Mouse (Mus musculus) mouse trophoblast stem cell (cell line): ENCODE data around the gene Kcnip2.

Experiments used
- in situ Hi-C, 2 experiments: fragments of 300-500 bp; cut with MseI, MboI; formaldehyde crosslinking; loops; 2 replicates in 1 of 2; 3 replicates in 1 of 2; pipeline ENCODE4 v1.15.1; 2025

Kcnip2 gene

DNA sequence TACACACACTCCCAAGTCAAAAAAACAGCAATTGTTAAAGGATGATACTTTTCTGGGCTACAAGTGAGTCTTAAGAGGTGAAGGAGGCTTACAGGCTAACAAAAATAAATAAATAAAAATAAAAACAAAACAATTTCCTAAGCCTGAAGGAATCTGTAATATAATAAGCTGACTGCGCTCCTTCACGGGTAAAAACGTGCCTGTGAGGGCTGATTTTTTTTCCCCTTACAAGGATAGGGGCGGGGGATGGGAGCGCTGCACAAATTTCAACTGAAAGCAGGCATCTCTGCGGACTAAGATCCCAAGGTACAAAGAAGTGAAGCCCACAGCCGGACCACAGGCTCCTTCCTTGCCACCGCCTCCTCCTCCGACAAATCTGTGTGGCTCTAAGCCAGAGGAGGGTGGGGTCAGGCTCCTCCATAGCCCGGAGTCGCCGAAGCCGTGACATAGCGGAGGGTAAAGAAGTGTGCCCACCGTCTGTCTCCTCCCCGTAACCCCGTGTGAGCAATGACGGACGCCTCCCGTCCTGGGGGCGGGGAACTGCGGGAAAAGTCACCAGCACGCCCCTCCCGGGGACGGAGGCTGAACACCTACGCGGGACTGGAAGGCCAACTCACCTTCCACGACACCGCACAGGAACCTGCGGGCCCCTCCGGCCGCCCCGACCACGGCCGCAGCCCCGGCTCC lies 33.4 kb downstream of the Kcnip2 start:
- in situ Hi-C loops, result no loop called here

DNA sequence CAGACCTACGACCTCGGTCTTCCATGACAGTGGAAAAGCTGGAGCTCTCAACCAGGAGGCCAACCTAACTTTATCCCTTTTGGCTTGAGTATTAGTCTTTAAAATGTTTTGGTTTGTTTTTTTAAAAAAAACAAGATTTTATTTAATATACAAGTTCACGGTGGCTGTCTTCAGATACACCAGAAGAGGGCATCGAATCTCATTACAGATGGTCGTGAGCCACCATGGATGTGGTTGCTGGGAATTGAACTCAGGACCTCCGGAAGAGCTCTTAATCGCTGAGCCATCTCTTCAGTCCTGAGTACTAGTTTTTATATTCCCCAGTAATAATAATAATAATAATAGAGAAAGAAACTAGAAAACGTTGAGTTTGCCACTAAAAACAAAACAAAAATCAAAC lies 34.2 kb downstream of the Kcnip2 start:
- in situ Hi-C loops, result no loop called here

DNA sequence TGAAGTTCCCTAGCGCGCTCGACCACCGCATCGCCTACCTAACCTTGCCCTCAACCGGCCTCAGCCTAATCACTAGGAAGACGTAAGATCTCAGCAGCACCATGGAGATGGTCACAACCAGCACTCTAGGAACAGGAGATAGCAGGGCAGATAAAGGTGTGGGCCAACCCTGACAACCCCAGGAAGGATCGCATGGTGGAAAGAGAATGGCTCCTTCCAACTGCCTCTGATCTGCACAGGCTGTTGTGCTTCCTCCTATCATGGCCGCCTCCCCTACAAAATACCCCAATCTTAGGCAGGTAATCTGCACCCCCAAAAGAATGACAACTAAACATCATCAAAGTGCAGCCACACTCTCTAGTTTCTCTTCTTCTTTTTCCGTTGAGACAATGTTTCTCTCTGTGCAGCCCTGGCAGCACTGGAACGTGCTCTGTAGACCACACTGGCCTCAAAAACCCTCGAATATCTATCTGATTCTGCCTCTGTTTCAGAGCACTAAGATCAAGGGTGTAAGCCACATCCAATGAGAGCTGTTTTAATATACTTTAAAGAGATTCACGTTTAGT lies 35.4 kb downstream of the Kcnip2 start:
- in situ Hi-C loops, result no loop called here

DNA sequence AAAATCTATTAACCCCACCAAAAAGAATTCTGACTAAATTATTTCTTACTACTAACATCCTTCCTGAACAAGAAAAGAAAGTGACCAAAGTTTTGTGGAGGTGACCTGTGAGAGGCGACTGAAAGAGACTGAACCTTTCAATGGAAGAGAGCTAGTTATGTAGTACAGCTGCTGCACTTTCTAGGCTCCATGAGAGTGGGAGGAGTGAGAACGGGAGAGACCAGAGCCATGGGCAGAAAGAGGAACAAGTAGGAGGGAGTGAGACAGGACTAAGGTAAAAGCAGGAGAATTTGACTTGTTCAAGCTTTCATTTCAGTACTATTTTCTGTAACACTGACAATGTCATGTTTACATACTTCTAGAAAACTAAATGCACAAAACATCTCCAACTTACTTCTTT lies 40.4 kb downstream of the Kcnip2 start:
- in situ Hi-C loops, result no loop called here

DNA sequence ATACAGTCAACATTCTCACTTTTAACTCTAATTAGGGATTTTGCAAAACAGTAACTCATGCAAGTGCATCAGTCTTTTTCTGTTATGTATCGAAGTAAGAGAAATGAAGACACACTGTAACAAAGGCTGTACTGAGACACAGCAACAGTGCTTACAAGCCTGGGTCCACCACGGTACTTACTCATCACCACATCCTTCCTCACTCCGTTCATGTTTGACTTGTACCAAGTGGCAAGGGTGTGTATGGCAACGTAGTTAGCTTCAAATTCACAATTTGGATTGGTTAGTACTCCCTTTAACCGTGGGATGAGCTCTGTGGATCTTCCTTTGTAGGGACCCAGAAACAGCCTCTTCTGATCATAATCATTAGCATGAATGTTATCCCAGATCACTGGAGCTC lies 44.4 kb downstream of the Kcnip2 start:
- in situ Hi-C loops, result no loop called here

DNA sequence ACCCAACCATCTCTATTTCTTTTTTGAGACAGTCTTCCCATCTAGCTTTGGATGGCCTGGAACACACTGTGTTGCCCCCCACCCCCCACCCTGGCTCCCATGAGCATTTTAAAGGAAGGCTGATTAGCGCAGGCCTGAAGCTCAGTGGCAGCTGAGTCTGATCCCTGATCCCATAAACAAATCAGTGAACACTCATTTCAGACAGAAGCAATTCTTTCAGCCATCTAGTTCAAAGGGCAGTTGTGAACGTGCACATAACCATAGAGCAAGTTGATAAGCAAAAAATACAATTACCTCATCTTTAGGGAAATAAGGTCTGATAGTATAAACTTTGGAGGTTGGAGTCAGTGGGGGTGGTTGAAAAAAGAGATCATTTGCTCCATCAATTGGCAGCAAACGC lies 55.1 kb downstream of the Kcnip2 start:
- in situ Hi-C loops, result no loop called here

DNA sequence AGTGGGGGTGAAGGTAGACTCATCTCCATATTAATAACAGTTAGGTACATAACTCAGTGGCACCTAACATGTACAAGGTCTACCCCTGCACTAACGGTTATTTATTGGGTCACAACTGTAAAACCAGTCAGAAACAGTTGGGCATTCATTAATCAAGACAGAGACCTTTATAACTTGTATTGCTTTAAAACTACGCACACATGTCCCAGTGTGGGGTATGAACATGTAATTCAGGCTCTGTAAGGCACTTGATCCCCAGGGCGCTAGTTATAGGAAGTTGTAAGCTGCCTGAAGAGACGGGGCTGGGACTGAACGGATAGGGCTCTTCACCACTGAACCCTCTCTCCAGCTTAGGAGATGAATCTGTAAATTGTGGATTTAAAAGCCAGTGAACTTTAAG lies 57.2 kb downstream of the Kcnip2 start:
- in situ Hi-C loops, result no loop called here

DNA sequence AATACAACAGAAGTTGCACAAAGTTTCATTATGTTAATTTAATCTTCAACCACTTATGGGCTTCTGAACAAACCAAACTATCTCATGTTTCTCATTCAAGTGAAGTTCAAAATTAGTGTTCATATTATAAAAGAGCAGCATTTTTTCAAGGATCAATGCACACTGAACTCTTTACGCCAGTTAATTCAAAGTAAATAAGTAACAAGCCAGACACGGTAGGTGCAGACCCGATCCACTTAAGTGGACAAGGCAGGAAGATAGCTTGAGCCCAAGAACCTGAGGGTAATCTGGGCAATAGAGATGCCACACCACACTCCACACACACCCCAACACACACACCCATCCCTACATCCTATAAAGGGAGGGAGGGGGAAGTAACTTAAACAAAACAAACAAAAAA lies 62.3 kb downstream of the Kcnip2 start:
- in situ Hi-C loops, result no loop called here

DNA sequence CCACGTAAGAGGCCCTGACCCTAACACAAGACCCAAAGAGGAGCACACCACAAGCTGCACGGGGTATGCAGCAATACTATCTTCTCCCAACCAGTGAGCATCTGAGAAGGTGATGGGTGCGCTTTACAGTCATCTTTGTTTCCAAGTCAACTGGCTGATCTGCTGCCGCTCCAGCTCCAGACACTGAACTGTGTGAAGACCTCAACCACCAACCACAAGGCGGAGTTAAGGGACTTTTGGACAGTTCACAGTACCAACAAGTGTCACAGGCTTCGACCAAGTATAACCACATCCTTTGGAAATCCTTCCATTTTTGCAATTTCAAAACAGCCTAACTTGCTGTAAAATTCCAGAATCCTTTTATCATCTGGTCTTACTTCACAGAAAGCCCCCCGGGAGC lies 64.0 kb downstream of the Kcnip2 start:
- in situ Hi-C loops, result no loop called here

DNA sequence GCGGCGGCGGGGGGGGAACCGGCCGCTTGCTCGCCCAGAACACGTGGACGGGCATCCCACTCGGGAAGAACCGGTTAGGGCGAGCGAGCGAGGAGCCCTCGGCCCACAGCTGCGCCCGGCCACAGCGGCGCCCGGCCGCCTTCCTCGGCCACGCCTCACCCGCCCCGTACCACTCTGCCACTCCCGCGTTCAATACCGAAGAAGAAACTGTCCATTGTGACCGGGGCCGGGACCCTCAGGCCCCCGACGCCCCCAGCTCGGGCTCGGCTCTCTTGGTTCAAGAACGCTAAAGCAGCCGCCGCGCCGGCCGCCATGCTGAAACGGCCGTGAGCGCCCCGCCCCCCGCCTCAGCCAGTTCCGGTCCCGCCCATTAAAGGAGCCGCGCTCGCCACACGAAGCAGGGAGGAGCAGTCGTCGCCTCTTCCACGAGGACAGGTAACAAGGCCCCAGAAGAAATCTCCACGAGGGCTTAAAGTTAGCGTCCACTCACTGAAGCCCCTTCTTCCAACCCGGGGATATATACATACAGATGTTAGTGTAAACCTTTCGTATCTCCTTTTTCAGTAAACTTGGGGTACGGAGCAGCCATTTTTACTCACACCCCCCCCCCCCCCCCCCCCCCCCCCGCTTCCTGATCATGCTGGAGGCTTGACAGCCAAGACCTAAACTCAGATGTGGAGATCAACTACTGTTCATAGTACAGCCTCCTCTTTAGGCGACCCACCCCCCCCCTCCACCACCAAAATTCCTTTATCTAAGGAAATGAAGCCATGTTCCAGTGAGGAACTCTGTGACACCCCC lies 66.4 kb downstream of the Kcnip2 start, which contains the start of gene Npm3:
Gene Npm3 (minus strand): TSS at position 349 of the 801 bp plus-strand sequence.
- in situ Hi-C loops, result loop anchor here (10.0 kb wide), 1 partner anchor 175 kb away; no protein-coding TSS in a partner anchor

DNA sequence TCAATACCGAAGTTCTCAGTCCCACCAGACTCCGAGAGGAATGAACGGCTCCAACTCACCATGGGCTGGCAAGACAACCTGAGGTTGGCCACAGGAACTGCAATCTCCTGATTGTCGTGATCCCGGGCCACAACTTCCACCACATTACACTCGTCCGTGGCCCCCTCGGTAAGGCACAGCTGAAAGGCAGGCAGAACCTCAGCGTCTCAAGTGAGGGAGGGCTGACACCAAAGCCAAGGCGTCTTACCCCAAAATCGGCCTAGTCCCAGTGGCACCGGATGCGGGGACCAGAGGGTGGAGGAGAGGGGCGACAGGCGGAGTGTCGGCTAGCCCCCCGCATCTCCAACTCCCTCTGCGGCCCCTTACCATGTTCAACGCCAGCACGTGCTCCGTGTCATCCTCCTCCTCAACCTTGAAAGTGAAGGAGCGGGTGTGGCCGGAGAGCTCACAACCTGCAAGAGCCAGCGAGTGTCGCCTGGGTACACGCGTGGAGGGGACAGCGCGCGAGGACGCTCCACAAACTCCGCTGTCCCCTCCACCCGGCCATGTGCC lies 67.1 kb downstream of the Kcnip2 start:
- in situ Hi-C loops, result loop anchor here (10.0 kb wide), 1 partner anchor 174 kb away; no protein-coding TSS in a partner anchor

DNA sequence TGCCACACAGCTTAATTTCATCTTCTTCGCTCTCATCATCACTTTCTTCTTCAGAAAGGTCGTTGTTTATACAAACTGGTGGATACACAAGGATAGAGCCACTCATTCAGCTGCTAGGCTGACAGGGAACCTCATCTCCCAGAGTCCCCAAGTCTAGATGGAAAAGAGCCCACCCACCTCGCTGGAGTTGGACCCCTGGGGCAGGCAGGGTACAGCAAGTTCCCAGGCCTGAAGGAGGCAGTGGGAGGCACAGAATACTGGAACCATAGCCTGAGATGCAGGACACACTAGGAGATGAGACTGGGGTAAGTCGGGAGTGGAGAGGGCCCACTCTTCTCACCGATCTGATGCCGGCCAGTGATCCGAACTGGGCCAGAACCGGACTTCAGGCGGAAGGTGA lies 67.7 kb downstream of the Kcnip2 start:
- in situ Hi-C loops, result loop anchor here (10.0 kb wide), 1 partner anchor 173 kb away; no protein-coding TSS in a partner anchor

DNA sequence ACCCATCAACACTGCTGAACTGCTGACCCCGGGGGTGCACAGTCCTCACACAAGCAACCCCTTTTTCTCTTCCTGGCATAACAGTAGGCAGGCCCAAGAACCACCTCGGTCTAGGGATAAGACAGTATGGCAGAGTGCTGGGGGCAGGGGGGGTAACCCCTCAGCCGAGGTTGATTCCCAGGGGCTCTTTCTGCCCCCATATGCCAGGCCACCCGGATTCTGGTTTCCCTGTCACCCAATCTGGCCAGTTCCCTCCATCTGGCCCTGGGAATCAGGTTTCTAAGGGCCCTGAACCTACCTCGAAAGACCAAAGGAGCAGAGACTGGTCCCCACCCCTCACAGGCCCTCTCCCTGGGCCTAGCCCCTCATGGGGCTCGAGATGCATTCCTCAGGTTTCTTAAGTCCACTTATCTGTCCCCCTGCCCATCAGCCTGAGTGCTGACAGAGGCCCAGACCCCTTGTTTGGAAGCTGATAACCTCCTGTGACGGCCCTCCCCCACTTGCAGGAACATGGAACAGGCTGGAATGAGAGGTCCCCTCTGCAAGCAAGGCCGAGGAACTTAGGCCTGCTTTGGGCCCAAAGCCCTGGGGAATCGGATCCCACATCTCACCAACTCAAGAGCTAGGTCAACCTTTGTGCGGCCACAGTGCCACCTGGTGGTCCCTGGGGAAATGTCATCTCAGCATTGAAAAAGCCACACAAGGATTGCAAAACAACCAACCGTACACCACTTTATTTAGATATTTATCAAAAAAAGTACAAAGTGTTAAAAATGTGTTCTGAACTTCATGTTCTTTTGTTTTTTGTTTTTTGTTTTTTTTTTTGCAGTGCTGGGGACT lies 68.6 kb downstream of the Kcnip2 start:
- in situ Hi-C loops, result loop anchor here (10.0 kb wide), 1 partner anchor 172 kb away; no protein-coding TSS in a partner anchor

DNA sequence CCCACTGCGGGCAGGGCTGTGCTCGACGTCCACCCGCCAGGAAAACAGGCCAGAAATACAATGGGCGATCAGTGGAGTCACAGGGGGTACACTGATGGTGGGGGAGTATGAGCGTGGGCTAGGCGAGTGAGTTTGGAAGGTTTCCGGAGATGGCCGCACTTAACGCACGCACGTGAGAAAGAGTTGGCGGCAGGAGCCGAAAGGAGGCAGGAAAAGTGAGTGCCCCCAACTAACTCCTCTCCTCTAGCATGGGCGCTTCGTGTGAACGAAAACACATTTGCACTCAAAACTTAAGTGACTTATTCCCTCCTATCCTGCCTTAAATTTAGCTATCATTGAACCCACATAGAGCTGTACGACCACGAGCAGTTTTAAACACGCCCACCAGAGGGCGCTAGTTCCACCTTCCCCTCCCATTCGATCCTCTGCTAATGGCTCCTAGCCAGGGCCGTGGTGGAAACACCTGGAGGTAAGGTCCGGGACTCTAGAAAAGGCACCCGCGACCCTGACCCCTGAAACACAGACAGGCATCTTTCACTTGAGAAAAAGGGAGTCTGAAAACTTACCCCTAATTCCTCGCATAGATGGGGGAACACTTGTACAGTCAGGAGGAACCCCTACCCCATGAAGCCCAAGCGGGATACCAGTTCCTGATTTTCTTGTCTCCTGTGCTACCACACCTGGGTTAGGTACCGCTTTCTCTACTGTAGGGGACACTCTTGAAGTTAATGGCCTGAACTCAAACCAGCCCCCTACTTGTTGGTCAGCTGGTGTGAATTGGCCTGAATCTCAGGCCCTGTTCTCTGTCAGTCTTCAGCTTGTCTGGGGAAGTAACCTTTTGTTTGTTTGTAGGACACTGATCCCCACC lies 69.5 kb downstream of the Kcnip2 start:
- in situ Hi-C loops, result loop anchor here (10.0 kb wide), 1 partner anchor 172 kb away; no protein-coding TSS in a partner anchor

DNA sequence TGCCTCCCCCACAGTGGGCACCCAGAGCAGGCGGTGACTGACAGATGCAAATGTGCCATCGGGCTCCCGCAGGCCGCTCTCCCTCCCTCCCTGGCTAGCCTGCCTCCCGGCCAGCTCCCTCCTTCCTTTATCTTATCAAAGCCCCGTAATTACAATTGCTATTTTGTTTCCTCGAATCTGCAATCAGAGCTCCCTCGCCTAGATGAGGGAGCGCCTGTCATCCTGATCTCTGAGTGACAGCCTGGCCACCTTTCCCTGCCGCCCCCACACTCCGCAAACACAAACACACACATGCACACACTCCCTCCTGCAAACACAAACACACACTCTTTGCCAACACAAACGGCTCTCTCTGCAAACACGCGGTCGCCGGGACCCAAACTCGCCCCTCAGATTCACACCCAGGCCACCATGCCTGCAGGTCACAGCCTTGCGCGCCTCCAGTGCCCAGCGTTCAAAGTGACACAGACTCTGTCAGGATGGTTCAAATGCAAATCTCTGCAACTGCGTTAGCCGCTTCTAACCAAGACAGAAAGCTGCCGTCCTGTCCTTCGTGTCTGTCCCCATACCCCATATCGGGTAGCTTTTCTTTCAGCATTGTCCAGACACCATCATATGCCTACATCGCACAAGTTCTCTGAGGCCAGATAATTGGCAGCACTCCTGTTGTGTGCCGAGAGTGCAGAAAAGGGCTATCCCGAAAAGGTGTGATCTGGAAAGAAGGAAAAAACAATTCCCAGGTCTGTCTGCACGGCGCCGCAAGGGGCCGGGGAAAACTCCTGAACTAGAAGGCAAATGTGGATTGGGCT lies 70.3 kb downstream of the Kcnip2 start:
- in situ Hi-C loops, result loop anchor here (10.0 kb wide), 1 partner anchor 171 kb away; no protein-coding TSS in a partner anchor

DNA sequence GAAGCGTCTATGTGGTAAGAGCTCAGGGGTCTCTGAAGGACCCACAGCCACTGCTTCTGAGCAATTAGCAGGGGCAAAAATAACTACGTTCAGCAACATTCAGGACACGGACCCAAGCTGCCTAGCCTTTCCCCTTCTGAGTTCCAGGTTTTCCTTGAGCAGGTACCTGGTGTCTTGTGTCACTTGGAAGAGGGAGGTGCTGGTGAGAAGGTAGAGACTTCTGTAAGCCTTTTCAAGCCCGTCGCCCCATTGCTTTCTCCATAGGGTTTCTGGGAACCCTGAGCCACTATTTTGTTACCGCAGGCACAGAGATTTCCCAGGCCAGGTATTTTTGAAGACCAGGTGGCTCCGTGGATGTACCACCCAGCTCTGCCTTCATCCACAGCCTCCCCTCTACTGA lies 72.2 kb downstream of the Kcnip2 start:
- in situ Hi-C loops, result loop anchor here (10.0 kb wide), 1 partner anchor 169 kb away; no protein-coding TSS in a partner anchor

DNA sequence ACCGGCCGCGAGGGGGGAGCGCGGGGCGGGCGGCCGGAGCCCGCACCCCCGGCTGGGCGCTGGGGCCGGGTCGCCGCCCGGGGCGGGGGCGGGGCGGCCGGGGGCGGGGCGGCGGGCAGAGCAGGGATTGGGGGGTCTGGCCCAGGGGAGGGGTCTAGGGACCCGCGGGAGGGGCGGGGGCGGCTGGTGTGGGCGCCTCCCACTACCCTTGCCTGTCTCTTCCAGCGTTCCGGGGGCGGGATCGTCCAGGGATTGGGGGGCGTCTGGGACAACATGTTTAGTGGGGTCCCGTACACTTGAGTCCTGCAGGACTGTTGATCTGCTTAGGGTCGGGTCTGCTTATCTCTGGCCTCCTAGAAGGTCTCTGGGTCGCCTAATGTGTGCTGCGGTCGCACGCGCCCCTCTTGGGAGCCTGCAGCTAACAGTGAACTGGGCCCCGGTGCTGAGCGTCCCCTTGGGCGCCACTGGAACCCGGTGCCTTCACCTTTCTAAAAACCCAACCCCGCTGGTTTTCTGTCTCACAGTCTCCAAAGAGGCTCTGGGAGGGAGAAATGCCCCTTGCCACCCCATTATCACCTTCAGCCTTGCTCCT lies 72.8 kb downstream of the Kcnip2 start:
- in situ Hi-C loops, result loop anchor here (10.0 kb wide), 1 partner anchor 168 kb away; no protein-coding TSS in a partner anchor

DNA sequence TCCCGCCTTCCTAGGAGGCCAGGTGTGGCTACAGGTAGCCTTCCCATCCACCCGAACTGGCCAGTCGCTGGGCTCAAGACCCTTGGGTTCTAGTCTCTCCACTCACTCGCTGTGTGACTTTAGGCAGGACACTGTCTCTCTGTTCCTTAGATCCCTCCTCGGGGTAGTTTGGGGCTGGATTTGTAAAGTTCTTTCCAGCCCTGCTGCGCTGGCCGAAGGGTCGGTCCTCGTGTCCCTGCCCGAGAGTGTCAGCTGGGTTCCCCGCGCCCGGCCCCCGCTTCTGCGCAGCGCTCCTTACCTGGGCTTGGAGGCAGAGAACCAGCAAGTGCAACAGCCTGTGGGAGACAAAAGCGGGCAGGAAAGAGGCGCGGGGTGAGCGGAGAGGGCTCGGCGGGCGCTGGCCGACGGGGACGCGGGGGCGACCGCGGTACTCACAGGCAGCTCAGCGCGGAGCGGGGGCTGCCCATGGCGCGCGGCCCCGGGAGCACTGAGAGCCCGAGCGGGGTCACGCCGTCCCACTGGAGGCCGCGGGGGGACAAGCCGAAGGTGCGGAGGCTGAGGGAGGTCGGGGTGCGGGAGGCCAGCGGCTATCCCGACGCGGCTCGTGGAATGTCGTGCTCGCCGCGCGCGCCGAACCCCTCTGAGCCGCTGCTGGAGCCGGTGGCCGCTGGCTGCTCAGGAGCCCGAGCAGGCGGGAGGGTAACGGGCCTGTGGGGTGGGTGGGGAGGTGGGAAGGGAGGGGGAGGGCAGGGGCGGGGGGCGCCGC lies 73.5 kb downstream of the Kcnip2 start, which contains the start of gene Fgf8:
Gene Fgf8 (minus strand): TSS at position 698 of the 766 bp plus-strand sequence.
- in situ Hi-C loops, result loop anchor here (10.0 kb wide), 1 partner anchor 168 kb away; no protein-coding TSS in a partner anchor
